Mouse (Mus musculus) lung, postnatal 0 days (tissue): ENCODE data around the gene BC051665. TPM values are rescaled to one million over a fixed set of nuclear protein-coding genes. Genes with fewer than 3 reads are reported as not detected.

ENCODE experiments used
- ATAC-seq: fragments of 200-750 bp; cut with Nextera tagmentation; 2 replicates; pipeline ENCODE4 v1.8.0; 2017; ENCODE audit warnings: moderate library complexity
- DNase-seq: peaks from one replicate; pipeline ENCODE4 v3.0.0-alpha.2; 2016; ENCODE audit warnings: low spot score
- H3K27ac ChIP-seq: fragments of 300-500 bp; sonication (generic); 2 replicates; pipeline ENCODE4 v1.5.1; 2014; ENCODE audit warnings: antibody characterized with exemption, mild to moderate bottlenecking, low read length, mixed read lengths
- H3K27me3 ChIP-seq: fragments of 300-500 bp; sonication (generic); replicated peaks from 2 replicates; pipeline ENCODE4 v1.6.1; 2014; ENCODE audit warnings: low read length, mixed read lengths; ENCODE audit not compliant: insufficient read depth
- H3K36me3 ChIP-seq: fragments of 300-500 bp; sonication (generic); 2 replicates; pipeline ENCODE4 v1.6.1; 2014; ENCODE audit warnings: low read length, mixed read lengths; ENCODE audit not compliant: insufficient read depth
- H3K4me1 ChIP-seq: fragments of 300-500 bp; sonication (generic); 2 replicates; pipeline ENCODE4 v1.6.1; 2014; ENCODE audit warnings: antibody characterized with exemption, low read depth, low read length, mixed read lengths; ENCODE audit not compliant: insufficient read depth
- H3K4me2 ChIP-seq: fragments of 300-500 bp; sonication (generic); replicated peaks from 2 replicates; pipeline ENCODE4 v1.6.1; 2014; ENCODE audit warnings: low read depth, mild to moderate bottlenecking, low read length, moderate library complexity, mixed read lengths
- H3K4me3 ChIP-seq: fragments of 300-500 bp; sonication (generic); 2 replicates; pipeline ENCODE4 v1.5.1; 2014; ENCODE audit warnings: low read depth, low read length
- H3K9ac ChIP-seq: fragments of 300-500 bp; sonication (generic); replicated peaks from 2 replicates; pipeline ENCODE4 v1.6.1; 2014; ENCODE audit warnings: low read depth, mild to moderate bottlenecking
- H3K9me3 ChIP-seq: fragments of 300-500 bp; sonication (generic); 2 replicates; pipeline ENCODE4 v1.6.1; 2016; ENCODE audit warnings: low read length, mixed read lengths
- CTCF ChIP-seq: IDR thresholded peaks from 2 replicates; pipeline ENCODE4 v1.5.1; 2016; ENCODE audit warnings: antibody characterized with exemption, mild to moderate bottlenecking
- EP300 ChIP-seq: IDR thresholded peaks from 2 replicates; pipeline ENCODE4 v1.6.1; 2016; ENCODE audit warnings: antibody characterized with exemption, mild to moderate bottlenecking, control low read depth
- WGBS: fragments of 180-500 bp; shearing (Covaris S2); extraction: QIAGEN DNeasy Blood & Tissue Kit; methylation state at CpG from one replicate; pipeline ENCODE4 v1.1.7; 2014; 5-methylcytosine and 5-hydroxymethylcytosine counted together
- polyA plus RNA-seq: library from polyadenylated mRNA; unstranded; fragments of >200 nt; fragmentation: Nextera tagmentation; extraction: Ambion mirVana; gene quantifications from 2 replicates; pipeline ENCODE4 v1.2.1, GENCODE M21; 2015

BC051665 gene
- polyA plus RNA-seq, 1 experiment from 2014 or later = not detected

DNA sequence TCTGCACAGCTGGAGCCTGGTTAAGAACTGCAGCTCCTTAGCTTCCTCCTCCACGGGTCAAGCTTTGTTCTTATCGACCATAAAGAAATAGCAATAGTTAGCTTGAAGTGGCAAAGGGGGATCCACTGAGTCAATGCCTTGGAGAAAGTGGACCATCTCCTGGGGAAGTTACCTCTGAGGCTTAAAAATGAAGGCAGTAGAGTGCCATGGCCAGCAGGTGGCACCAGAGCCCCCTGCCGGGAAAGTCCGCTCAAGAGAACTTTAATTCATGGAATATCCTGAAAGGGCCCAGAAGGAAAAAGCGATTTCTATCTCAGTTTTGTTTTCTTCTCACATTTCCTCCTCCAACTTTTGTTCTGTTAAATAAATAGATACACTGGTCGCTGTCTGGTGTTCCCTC lies 27.0 kb downstream of the BC051665 start:
- WGBS = 32% methylated on average over 6 of the region's 6 CpGs
- TF ChIP-seq EP300 (no peak), CTCF (peak; percentile 82)

GRCm38 (mm10) chr13:60757292-60757691 lies 28.9 kb downstream of the BC051665 start:
- no peak for ATAC-seq
- no peak for TF ChIP-seq EP300
- Histone ChIP-seq H3K4me3 (no peak overlapping the region), H3K27ac (no peak overlapping the region), H3K9ac (no peak overlapping the region), H3K4me2 (no peak overlapping the region), H3K36me3 (peaks cover 46% of the 10 kb centered on the region), H3K27me3 (no peaks in the 10 kb centered on the region), H3K4me1 (no peaks in the 10 kb centered on the region), H3K9me3 (no peaks in the 10 kb centered on the region)
- WGBS = 78% methylated on average over 13 of the region's 13 CpGs
- no peak for DNase-seq

More for the DNA sequence above, 27.0 kb downstream of the BC051665 start:
- Histone ChIP-seq H3K9me3 (no peaks in the 10 kb centered on the region), H3K4me1 (no peaks in the 10 kb centered on the region), H3K4me3 (no peak overlapping the region), H3K36me3 (peaks cover 45% of the 10 kb centered on the region; the same call in 1 of the 2 replicates), H3K9ac (no peak overlapping the region), H3K4me2 (no peak overlapping the region), H3K27me3 (no peaks in the 10 kb centered on the region), H3K27ac (no peak overlapping the region)
- ATAC-seq (no peak), DNase-seq (peak; percentile 56)

GRCm38 (mm10) chr13:60755251-60755650 lies 30.9 kb downstream of the BC051665 start:
- no peak for TF ChIP-seq CTCF
- H3K36me3 ChIP-seq = peaks cover 50% of the 10 kb centered on the region
- no peak overlapping the region for H3K27ac ChIP-seq
- no peak for ATAC-seq
- no peaks in the 10 kb centered on the region for H3K4me1 ChIP-seq
- no peak overlapping the region for H3K9ac ChIP-seq
- no peaks in the 10 kb centered on the region for H3K27me3 ChIP-seq
- no peak overlapping the region for H3K4me3 ChIP-seq
- H3K9me3 ChIP-seq = no peaks in the 10 kb centered on the region
- H3K4me2 ChIP-seq = no peak overlapping the region
- no peak for DNase-seq
- 64% methylated on average over 2 of the region's 2 CpGs for WGBS

DNA sequence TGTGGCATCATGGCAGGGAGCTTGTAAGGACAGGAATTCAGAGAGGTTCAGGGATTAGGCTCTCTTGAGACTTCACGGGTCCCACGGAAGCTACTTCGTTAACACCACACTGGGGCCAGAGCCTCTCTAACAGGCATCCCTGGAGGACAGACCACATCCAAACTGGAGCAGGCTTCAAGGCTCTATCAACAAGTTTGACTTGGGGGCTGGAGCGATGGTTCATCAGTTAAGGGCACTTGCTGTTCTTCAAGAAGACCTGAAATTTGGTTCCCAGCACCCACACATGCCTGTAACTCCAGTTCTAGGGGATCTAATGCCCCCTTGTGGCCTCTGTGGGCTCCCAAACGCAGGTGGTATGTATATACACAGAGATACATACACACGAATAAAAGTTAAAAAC lies 32.9 kb downstream of the BC051665 start:
- Histone ChIP-seq H3K36me3 (peaks cover 61% of the 10 kb centered on the region), H3K4me3 (no peak overlapping the region), H3K27ac (no peak overlapping the region), H3K4me1 (no peaks in the 10 kb centered on the region), H3K4me2 (no peak overlapping the region), H3K9me3 (no peaks in the 10 kb centered on the region), H3K9ac (no peak overlapping the region), H3K27me3 (no peaks in the 10 kb centered on the region)
- DNase-seq (no peak), ATAC-seq (no peak)
- TF ChIP-seq CTCF (no peak), EP300 (no peak)
- 93% methylated on average over 6 of the region's 6 CpGs for WGBS

DNA sequence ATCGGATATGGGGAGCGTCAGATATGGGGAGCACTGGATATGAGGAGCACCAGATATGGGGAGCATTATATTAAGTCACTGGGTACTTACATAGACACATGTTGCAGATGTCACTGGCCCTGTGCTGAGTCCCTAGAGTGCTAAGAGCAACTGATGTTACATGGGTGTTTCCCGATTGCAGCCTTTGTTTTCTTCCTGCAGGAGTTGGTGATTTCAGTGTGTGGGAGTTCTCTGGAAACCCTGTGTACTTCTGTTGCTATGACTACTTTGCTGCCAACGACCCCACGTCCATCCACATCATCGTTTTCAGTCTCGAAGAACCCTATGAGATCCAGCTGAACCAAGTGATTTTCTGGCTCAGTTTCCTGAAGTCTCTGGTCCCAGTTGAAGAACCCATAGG lies 35.2 kb downstream of the BC051665 start:
- ATAC-seq (no peak), DNase-seq (no peak)
- Histone ChIP-seq H3K9ac (no peak overlapping the region), H3K36me3 (peaks cover 47% of the 10 kb centered on the region), H3K4me1 (no peaks in the 10 kb centered on the region), H3K9me3 (no peaks in the 10 kb centered on the region), H3K27ac (no peak overlapping the region), H3K27me3 (no peaks in the 10 kb centered on the region), H3K4me3 (no peak overlapping the region), H3K4me2 (no peak overlapping the region)
- WGBS = 94% methylated on average over 7 of the region's 7 CpGs
- TF ChIP-seq CTCF (no peak), EP300 (no peak)

DNA sequence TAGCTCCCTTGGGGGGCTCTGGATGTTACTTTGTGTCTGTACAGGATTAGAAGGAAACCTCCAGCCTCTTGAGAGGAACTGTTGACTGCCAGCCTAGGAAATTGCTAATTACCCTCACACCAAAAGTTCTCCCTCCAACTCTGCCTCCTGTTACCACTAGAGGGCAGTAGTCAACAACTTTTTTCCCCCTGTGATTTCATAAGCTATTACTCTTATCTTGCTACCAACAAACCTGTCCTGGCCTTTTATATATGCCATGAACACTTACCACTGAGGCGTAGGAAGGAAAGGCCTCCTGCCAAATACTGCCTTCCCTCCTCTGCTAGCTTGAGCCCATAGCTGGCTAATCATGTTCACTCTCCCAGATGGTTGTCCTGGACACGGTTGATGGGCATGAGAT lies 37.6 kb downstream of the BC051665 start:
- DNase-seq (peak; percentile 65), ATAC-seq (no peak)
- no peak overlapping the region for H3K4me3 ChIP-seq
- TF ChIP-seq CTCF (peak; percentile 67), EP300 (no peak)
- no peaks in the 10 kb centered on the region for H3K4me1 ChIP-seq
- H3K9me3 ChIP-seq = no peaks in the 10 kb centered on the region
- peaks cover 45% of the 10 kb centered on the region for H3K36me3 ChIP-seq
- WGBS = 87% methylated on average over 2 of the region's 2 CpGs
- no peak overlapping the region for H3K9ac ChIP-seq
- no peak overlapping the region for H3K27ac ChIP-seq
- no peak overlapping the region for H3K4me2 ChIP-seq
- H3K27me3 ChIP-seq = no peaks in the 10 kb centered on the region

GRCm38 (mm10) chr13:60747201-60747600 lies 39.0 kb downstream of the BC051665 start:
- Histone ChIP-seq H3K4me3 (no peak overlapping the region), H3K9me3 (no peaks in the 10 kb centered on the region), H3K4me2 (no peak overlapping the region), H3K4me1 (no peaks in the 10 kb centered on the region), H3K36me3 (peaks cover 40% of the 10 kb centered on the region), H3K27me3 (no peaks in the 10 kb centered on the region), H3K9ac (no peak overlapping the region), H3K27ac (no peak overlapping the region)
- whole genome bisulfite sequencing = 90% methylated on average over 1 of the region's 1 CpGs
- ATAC-seq (no peak), DNase-seq (no peak)
- TF ChIP-seq EP300 (no peak), CTCF (no peak)
